Mouse (Mus musculus) hindbrain, embryonic 12.5 days (tissue): Measurements from ENCODE around the gene Myo15. TPM values are rescaled to one million over a fixed set of nuclear protein-coding genes. Genes with fewer than 3 reads are reported as not detected.

Source experiments
- ATAC-seq: fragments of 200-750 bp; cut with Nextera tagmentation; 2 replicates; pipeline ENCODE4 v1.8.0; 2017; ENCODE audit warnings: moderate TSS enrichment; ENCODE audit not compliant: low FRiP score
- H3K27ac ChIP-seq: fragments of 300-500 bp; sonication (generic); 2 replicates; pipeline ENCODE4 v1.5.1; 2016; ENCODE audit warnings: mild to moderate bottlenecking
- H3K27me3 ChIP-seq: fragments of 300-500 bp; sonication (generic); 2 replicates; pipeline ENCODE4 v1.6.1; 2016; ENCODE audit warnings: mild to moderate bottlenecking
- H3K36me3 ChIP-seq: fragments of 300-500 bp; sonication (generic); 2 replicates; pipeline ENCODE4 v1.6.1; 2016; ENCODE audit warnings: mild to moderate bottlenecking
- H3K4me1 ChIP-seq: fragments of 300-500 bp; sonication (generic); 2 replicates; pipeline ENCODE4 v1.6.1; 2016
- H3K4me2 ChIP-seq: fragments of 300-500 bp; sonication (generic); replicated peaks from 2 replicates; pipeline ENCODE4 v1.6.1; 2016; ENCODE audit warnings: mild to moderate bottlenecking
- H3K4me3 ChIP-seq: fragments of 300-500 bp; sonication (generic); 2 replicates; pipeline ENCODE4 v1.5.1; 2016; ENCODE audit warnings: mild to moderate bottlenecking
- H3K9ac ChIP-seq: fragments of 300-500 bp; sonication (generic); 2 replicates; pipeline ENCODE4 v1.6.1; 2016; ENCODE audit warnings: mild to moderate bottlenecking, moderate library complexity
- H3K9me3 ChIP-seq: fragments of 300-500 bp; sonication (generic); replicated peaks from 2 replicates; pipeline ENCODE4 v1.6.1; 2016; ENCODE audit warnings: mild to moderate bottlenecking
- WGBS: fragments of 180-500 bp; shearing (Covaris S2); methylation state at CpG from one replicate; pipeline ENCODE4 v1.1.7; 2016; 5-methylcytosine and 5-hydroxymethylcytosine counted together
- polyA plus RNA-seq: library from polyadenylated mRNA; unstranded; fragments of >200 nt; fragmentation: Nextera tagmentation; extraction: Ambion mirVana; gene quantifications from 2 replicates; pipeline ENCODE4 v1.2.1, GENCODE M21; 2016

The Myo15 gene
- polyA plus RNA-seq, 1 experiment from 2014 or later = 0.30 TPM

- Histone ChIP-seq H3K9ac (peak overlapping the region; percentile 90), H3K4me1 (peaks cover 11% of the 10 kb centered on the region), H3K4me2 (peak overlapping the region; percentile 94), H3K27me3 (no peaks in the 10 kb centered on the region), H3K36me3 (peaks cover 36% of the 10 kb centered on the region), H3K4me3 (peak overlapping the region; percentile 79), H3K27ac (peak overlapping the region; percentile 66; the same call in 1 of the 2 replicates), H3K9me3 (no peaks in the 10 kb centered on the region)
- ATAC-seq = peak; percentile 57
- 2% methylated on average over 17 of the region's 17 CpGs for WGBS
Observed at GRCm38 (mm10) chr11:60454745-60455087, 14.4 kb upstream of the Myo15 start.

GRCm38 (mm10) chr11:60457973-60458372 is 11.2 kb upstream of the Myo15 start:
- no peaks in the 10 kb centered on the region for H3K9me3 ChIP-seq
- no peak for ATAC-seq
- H3K27ac ChIP-seq = no peak overlapping the region
- H3K4me2 ChIP-seq = no peak overlapping the region
- no peak overlapping the region for H3K9ac ChIP-seq
- no peak overlapping the region for H3K4me3 ChIP-seq
- no peaks in the 10 kb centered on the region for H3K27me3 ChIP-seq
- H3K4me1 ChIP-seq = peaks cover 11% of the 10 kb centered on the region
- peaks cover 68% of the 10 kb centered on the region for H3K36me3 ChIP-seq
- 89% methylated on average over 1 of the region's 1 CpGs for WGBS

- no peak for ATAC-seq
- no peak overlapping the region for H3K27ac ChIP-seq
- H3K4me2 ChIP-seq = no peak overlapping the region
- no peaks in the 10 kb centered on the region for H3K27me3 ChIP-seq
- peaks cover 89% of the 10 kb centered on the region for H3K36me3 ChIP-seq
- WGBS = 90% methylated on average over 2 of the region's 2 CpGs
- H3K4me1 ChIP-seq = no peaks in the 10 kb centered on the region
- H3K9ac ChIP-seq = no peak overlapping the region
- no peaks in the 10 kb centered on the region for H3K9me3 ChIP-seq
- no peak overlapping the region for H3K4me3 ChIP-seq
Observed at GRCm38 (mm10) chr11:60465943-60466380, 3.2 kb upstream of the Myo15 start.

- H3K27ac ChIP-seq = no peak overlapping the region
- no peak for ATAC-seq
- WGBS = 84% methylated on average over 9 of the region's 9 CpGs
Observed at GRCm38 (mm10) chr11:60470743-60471142, 1.6 kb downstream of the Myo15 start.

GRCm38 (mm10) chr11:60474534-60474933 is 5.4 kb downstream of the Myo15 start:
- H3K36me3 ChIP-seq = peaks cover 5% of the 10 kb centered on the region; the same call in 1 of the 2 replicates
- no peak overlapping the region for H3K9ac ChIP-seq
- ATAC-seq = no peak
- no peak overlapping the region for H3K4me3 ChIP-seq
- H3K27ac ChIP-seq = no peak overlapping the region
- no peaks in the 10 kb centered on the region for H3K9me3 ChIP-seq
- no peak overlapping the region for H3K4me2 ChIP-seq
- no peaks in the 10 kb centered on the region for H3K4me1 ChIP-seq
- 76% methylated on average over 5 of the region's 5 CpGs for WGBS
- H3K27me3 ChIP-seq = no peaks in the 10 kb centered on the region

More at GRCm38 (mm10) chr11:60470743-60471142, 1.6 kb downstream of the Myo15 start:
- H3K4me1 ChIP-seq = no peaks in the 10 kb centered on the region
- no peak overlapping the region for H3K9ac ChIP-seq
- no peaks in the 10 kb centered on the region for H3K9me3 ChIP-seq
- H3K36me3 ChIP-seq = peaks cover 41% of the 10 kb centered on the region
- H3K27me3 ChIP-seq = no peaks in the 10 kb centered on the region
- no peak overlapping the region for H3K4me2 ChIP-seq
- H3K4me3 ChIP-seq = no peak overlapping the region

GRCm38 (mm10) chr11:60475668-60476362 is 6.7 kb downstream of the Myo15 start:
- no peaks in the 10 kb centered on the region for H3K4me1 ChIP-seq
- H3K27me3 ChIP-seq = no peaks in the 10 kb centered on the region
- WGBS = 86% methylated on average over 5 of the region's 5 CpGs
- no peak for ATAC-seq
- H3K4me2 ChIP-seq = no peak overlapping the region
- H3K36me3 ChIP-seq = no peaks in the 10 kb centered on the region
- H3K9ac ChIP-seq = no peak overlapping the region
- no peak overlapping the region for H3K4me3 ChIP-seq
- no peaks in the 10 kb centered on the region for H3K9me3 ChIP-seq
- no peak overlapping the region for H3K27ac ChIP-seq

GRCm38 (mm10) chr11:60478121-60478520 is 9.0 kb downstream of the Myo15 start:
- Histone ChIP-seq H3K27ac (no peak overlapping the region), H3K4me3 (no peak overlapping the region), H3K4me2 (0 out of 2 replicates have a peak overlapping the region, but pooled peaks have one; percentile 2), H3K27me3 (no peaks in the 10 kb centered on the region), H3K9ac (no peak overlapping the region), H3K4me1 (no peaks in the 10 kb centered on the region), H3K9me3 (no peaks in the 10 kb centered on the region), H3K36me3 (no peaks in the 10 kb centered on the region)
- no peak for ATAC-seq
- 46% methylated on average over 14 of the region's 17 CpGs for WGBS

- no peaks in the 10 kb centered on the region for H3K9me3 ChIP-seq
- no peaks in the 10 kb centered on the region for H3K36me3 ChIP-seq
- H3K27me3 ChIP-seq = no peaks in the 10 kb centered on the region
- H3K4me2 ChIP-seq = no peak overlapping the region
- no peak overlapping the region for H3K4me3 ChIP-seq
- H3K9ac ChIP-seq = no peak overlapping the region
- ATAC-seq = no peak
- H3K4me1 ChIP-seq = no peaks in the 10 kb centered on the region
- no peak overlapping the region for H3K27ac ChIP-seq
- 71% methylated on average over 3 of the region's 3 CpGs for WGBS
Observed at GRCm38 (mm10) chr11:60486267-60486666, 17.1 kb downstream of the Myo15 start.

- H3K4me1 ChIP-seq = no peaks in the 10 kb centered on the region
- H3K9ac ChIP-seq = no peak overlapping the region
- ATAC-seq = no peak
- no peaks in the 10 kb centered on the region for H3K36me3 ChIP-seq
- 92% methylated on average over 5 of the region's 5 CpGs for WGBS
- H3K27ac ChIP-seq = no peak overlapping the region
- H3K4me3 ChIP-seq = no peak overlapping the region
- no peaks in the 10 kb centered on the region for H3K9me3 ChIP-seq
- H3K4me2 ChIP-seq = no peak overlapping the region
- no peaks in the 10 kb centered on the region for H3K27me3 ChIP-seq
Observed at GRCm38 (mm10) chr11:60492726-60493125, 23.6 kb downstream of the Myo15 start.

GRCm38 (mm10) chr11:60495692-60496091 is 26.6 kb downstream of the Myo15 start:
- no peak for ATAC-seq
- no peaks in the 10 kb centered on the region for H3K4me1 ChIP-seq
- 70% methylated on average over 2 of the region's 2 CpGs for WGBS
- H3K4me2 ChIP-seq = no peak overlapping the region
- no peak overlapping the region for H3K27ac ChIP-seq
- no peaks in the 10 kb centered on the region for H3K36me3 ChIP-seq
- no peaks in the 10 kb centered on the region for H3K27me3 ChIP-seq
- H3K9ac ChIP-seq = no peak overlapping the region
- no peaks in the 10 kb centered on the region for H3K9me3 ChIP-seq
- no peak overlapping the region for H3K4me3 ChIP-seq

GRCm38 (mm10) chr11:60507281-60507680 is 38.1 kb downstream of the Myo15 start:
- H3K9me3 ChIP-seq = no peaks in the 10 kb centered on the region
- no peak overlapping the region for H3K4me3 ChIP-seq
- peaks cover 38% of the 10 kb centered on the region for H3K27me3 ChIP-seq
- H3K4me1 ChIP-seq = peaks cover 13% of the 10 kb centered on the region
- H3K36me3 ChIP-seq = no peaks in the 10 kb centered on the region
- no peak overlapping the region for H3K27ac ChIP-seq
- no peak overlapping the region for H3K4me2 ChIP-seq
- 85% methylated on average over 13 of the region's 13 CpGs for WGBS
- no peak overlapping the region for H3K9ac ChIP-seq
- no peak for ATAC-seq

- Histone ChIP-seq H3K4me2 (peak overlapping the region; percentile 63), H3K9ac (peak overlapping the region; percentile 51), H3K36me3 (no peaks in the 10 kb centered on the region), H3K9me3 (no peaks in the 10 kb centered on the region), H3K4me3 (peak overlapping the region; percentile 37), H3K4me1 (peaks cover 13% of the 10 kb centered on the region), H3K27ac (no peak overlapping the region), H3K27me3 (peaks cover 38% of the 10 kb centered on the region)
- no peak for ATAC-seq
- WGBS = 4% methylated on average over 11 of the region's 11 CpGs
Observed at GRCm38 (mm10) chr11:60508950-60509349, 39.8 kb downstream of the Myo15 start.

- 1% methylated on average over 25 of the region's 25 CpGs for WGBS
- Histone ChIP-seq H3K4me2 (peak overlapping the region; percentile 63), H3K4me1 (peaks cover 13% of the 10 kb centered on the region), H3K9me3 (no peaks in the 10 kb centered on the region), H3K27ac (no peak overlapping the region), H3K4me3 (peak overlapping the region; percentile 37), H3K9ac (peak overlapping the region; percentile 51), H3K36me3 (no peaks in the 10 kb centered on the region), H3K27me3 (peaks cover 38% of the 10 kb centered on the region)
- no peak for ATAC-seq
Observed at GRCm38 (mm10) chr11:60509500-60509899, 40.4 kb downstream of the Myo15 start.
